Mouse (Mus musculus): Measurements from ENCODE around the gene Gm44502. TPM values are rescaled to one million over a fixed set of nuclear protein-coding genes. Genes with fewer than 3 reads are reported as not detected.

Gene Gm44502
- total RNA-seq, 2 experiments from 2014 or later: not detected

DNA sequence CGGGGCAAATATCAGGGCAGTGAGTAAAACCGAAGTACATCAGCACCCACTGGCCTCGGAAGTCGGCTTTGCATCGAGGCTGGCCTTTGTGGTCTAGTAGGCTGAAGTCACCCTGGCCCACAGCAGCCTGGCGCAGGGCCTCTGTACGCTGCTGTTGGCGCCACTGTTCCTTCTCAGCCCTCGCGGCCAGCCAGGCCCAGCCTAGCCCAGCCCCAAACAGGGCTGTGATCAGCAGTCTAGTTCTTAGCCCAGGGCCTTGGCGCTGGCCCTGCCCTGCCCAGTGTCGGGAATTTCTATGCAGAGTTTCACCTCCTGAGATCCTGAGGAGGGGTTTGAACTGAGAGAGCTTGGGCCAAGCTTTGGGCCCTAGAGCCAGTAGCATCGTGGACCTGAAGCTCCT, 57.4 kb downstream of the Gm44502 start:
- no peak for DNase-seq (ENCODE audit: extremely low spot score in 1 of 2, low spot score in 1 of 2)

Other genes with a start within 250 kb of the Gm44502 start
- gene Plxnb2, start 248.9 kb downstream of the Gm44502 start, total RNA-seq (2021): 10 to 100 TPM; 50.0 to 56.5 TPM
- 10 to 100 TPM; 33.3 to 42.0 TPM for gene Dennd6b, start 233.2 kb downstream of the Gm44502 start, total RNA-seq (2021)
- gene Ppp6r2, start 218.1 kb downstream of the Gm44502 start, total RNA-seq (2021): 100 to 1,000 TPM; 164 to 166 TPM
- gene Sbf1, start 114.4 kb downstream of the Gm44502 start, total RNA-seq (2021): 100 to 1,000 TPM; 317 to 364 TPM
- not detected for gene Adm2, start 107.0 kb downstream of the Gm44502 start, total RNA-seq (2021)
- gene Miox, start 95.3 kb downstream of the Gm44502 start, total RNA-seq (2021): not detected
- 10 to 100 TPM; 15.2 to 20.8 TPM for gene Lmf2, start 74.0 kb downstream of the Gm44502 start, total RNA-seq (2021)
- 10 to 100 TPM; 84.1 to 95.0 TPM for gene Ncaph2, start 74.0 kb downstream of the Gm44502 start, total RNA-seq (2021)
- gene Sco2, start 55.9 kb downstream of the Gm44502 start, total RNA-seq (2021): 10 to 100 TPM; 34.1 to 36.7 TPM
- 1 to 10 TPM; 1.5 to 1.8 TPM for gene Tymp, start 52.7 kb downstream of the Gm44502 start, total RNA-seq (2021)
- 1 to 10 TPM; 1.6 to 3.2 TPM for gene Odf3b, start 50.4 kb downstream of the Gm44502 start, total RNA-seq (2021)
- gene Klhdc7b, start 44.8 kb downstream of the Gm44502 start, total RNA-seq (2021): under 1 TPM; 0.30 to 0.38 TPM
- not detected for gene Syce3, start 19.2 kb downstream of the Gm44502 start, total RNA-seq (2021)
- 1 to 10 TPM; 1.4 to 2.3 TPM for gene Cpt1b, start 3.8 kb downstream of the Gm44502 start, total RNA-seq (2021)
- 1 to 10 TPM; 2.1 to 2.4 TPM for gene C730034F03Rik, start 107 bp downstream of the Gm44502 start, total RNA-seq (2021)
- gene Chkb, start 212 bp upstream of the Gm44502 start, total RNA-seq (2021): 10 to 100 TPM; 34.3 to 43.4 TPM
- 100 to 1,000 TPM; 242 to 243 TPM for gene Mapk8ip2, start 24.2 kb upstream of the Gm44502 start, total RNA-seq (2021)
- gene Arsa, start 47.7 kb upstream of the Gm44502 start, total RNA-seq (2021): 10 to 100 TPM; 29.4 to 29.6 TPM
- gene Shank3, start 69.9 kb upstream of the Gm44502 start, total RNA-seq (2021): 100 to 1,000 TPM; 235 to 265 TPM
- gene Acr, start 138.6 kb upstream of the Gm44502 start, total RNA-seq (2021): under 1 TPM; 0.37 to 0.96 TPM
- gene Rabl2, start 162.2 kb upstream of the Gm44502 start, total RNA-seq (2021): 10 to 100 TPM; 27.3 to 33.4 TPM

All from layer of hippocampus, postnatal 25 days (tissue).